ENCODE assay signal across 7 mouse cellular contexts in the genomic region with DNA sequence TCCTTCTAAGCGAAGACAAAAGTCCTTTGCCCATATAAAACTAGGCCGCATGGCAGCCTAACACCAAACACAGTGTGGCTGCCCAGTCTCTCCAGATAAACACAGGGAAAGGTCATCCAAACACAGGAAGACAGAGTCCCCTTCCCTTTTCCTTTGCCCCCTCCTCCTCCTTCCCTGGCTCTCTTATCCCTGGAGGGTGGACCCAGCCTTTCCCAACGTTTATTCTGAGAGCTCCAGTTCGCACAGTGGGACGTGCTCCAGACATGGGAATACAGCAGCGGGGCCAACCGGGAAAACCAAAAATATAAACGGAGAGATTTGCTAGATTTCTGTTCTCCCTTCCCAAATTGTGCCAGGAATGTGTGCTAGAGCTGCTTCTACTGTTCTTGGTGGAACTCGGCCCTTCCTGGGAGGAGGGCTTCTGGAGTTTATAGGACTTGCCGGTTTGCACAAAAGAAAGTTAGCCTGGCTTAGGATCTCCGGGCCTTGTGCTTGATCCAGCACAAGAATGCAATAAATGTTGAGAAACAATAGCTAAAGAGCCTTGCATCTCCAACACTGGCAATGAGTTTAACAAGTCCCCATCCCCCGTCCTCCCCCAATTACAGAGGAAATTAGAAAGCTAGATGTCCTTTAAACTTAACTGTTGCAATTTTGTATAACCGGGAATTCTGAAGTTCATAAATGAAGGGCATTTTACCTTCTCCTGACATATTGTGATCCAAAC. TPM values are rescaled to one million over a fixed set of nuclear protein-coding genes. Genes with fewer than 3 reads are reported as not detected.
DNase-seq lines count a peak whose midpoint lies in the region; ATAC-seq and TF ChIP-seq lines count a peak whose summit lies in the region.

No protein-coding gene starts in this region.

- H3K36me3 ChIP-seq in ES-E14 (ENCODE audit: control insufficient read depth, insufficient read depth, low read length, poor library complexity, severe bottlenecking) = no peaks in the 10 kb centered on the region
- H3K36me3 ChIP-seq in heart, embryonic 16.5 days (ENCODE audit: control insufficient read depth, insufficient read depth) = no peaks in the 10 kb centered on the region
- H3K36me3 ChIP-seq in stomach, embryonic 14.5 days (ENCODE audit: control insufficient read depth, insufficient read depth, low read length) = no peaks in the 10 kb centered on the region

- H3K27ac ChIP-seq in ES-E14 (ENCODE audit: insufficient read depth, low read depth, low read length, poor library complexity, severe bottlenecking) = no peak overlapping the region
- peak overlapping the region; percentile 88 for H3K27ac ChIP-seq in heart, embryonic 16.5 days (ENCODE audit: low read length)
- H3K27ac ChIP-seq in stomach, embryonic 14.5 days (ENCODE audit: low read length) = peak overlapping the region; percentile 62

- 58% methylated on average over 13 of the region's 13 CpGs for WGBS in heart, embryonic 16.5 days
- 44% methylated on average over 13 of the region's 13 CpGs for WGBS in stomach, embryonic 14.5 days

- no peak for DNase-seq in ES-E14 (ENCODE audit: low read depth, low spot score)
- peak; percentile 71 for DNase-seq in adrenal gland, postnatal 10 days
- peak; percentile 31 to 55 for DNase-seq in kidney, postnatal 4 days
- no peak for DNase-seq in cerebellum, adult 11 months
- no peak for DNase-seq in T-cell, adult 2 months (ENCODE audit: low spot score)

- 0 out of 4 replicates have a peak, but pooled peaks cover 0 to 4% of the 10 kb centered on the region in 2 experiments for H3K4me1 ChIP-seq in ES-E14 (ENCODE audit: control insufficient read depth in 2 of 2, insufficient read depth in 2 of 2, low read length in 2 of 2, poor library complexity in 1 of 2)
- 0 out of 2 replicates have a peak, but pooled peaks cover 4% of the 10 kb centered on the region for H3K4me1 ChIP-seq in heart, embryonic 16.5 days (ENCODE audit: control insufficient read depth, insufficient read depth, low read length)
- no peaks in the 10 kb centered on the region for H3K4me1 ChIP-seq in stomach, embryonic 14.5 days (ENCODE audit: control insufficient read depth, insufficient read depth, low read length)

- no peaks in the 10 kb centered on the region for H3K9me3 ChIP-seq in ES-E14 (ENCODE audit: control insufficient read depth, insufficient read depth, low read depth, low read length)
- H3K9me3 ChIP-seq in heart, embryonic 16.5 days (replicated peaks; ENCODE audit: control insufficient read depth, low read length) = no peaks in the 10 kb centered on the region
- no peaks in the 10 kb centered on the region for H3K9me3 ChIP-seq in stomach, embryonic 14.5 days (ENCODE audit: control insufficient read depth, low read depth, low read length)

- peak overlapping the region; percentile 31; the same call in 1 of the 2 replicates for H3K9ac ChIP-seq in ES-E14 (ENCODE audit: insufficient read depth, low read depth, low read length, poor library complexity, severe bottlenecking)
- 0 out of 2 replicates have a peak overlapping the region, but pooled peaks have one; percentile 18 for H3K9ac ChIP-seq in heart, embryonic 16.5 days (ENCODE audit: low read length)
- H3K9ac ChIP-seq in stomach, embryonic 14.5 days (replicated peaks; ENCODE audit: low read depth, low read length) = no peak overlapping the region

- no peak overlapping the region for H3K4me3 ChIP-seq in ES-E14 (ENCODE audit: insufficient read depth in 1 of 2, low read depth in 1 of 2, low read length in 2 of 2, poor library complexity in 1 of 2, severe bottlenecking in 1 of 2)
- no peak overlapping the region for H3K4me3 ChIP-seq in heart, embryonic 16.5 days (ENCODE audit: low read length)
- no peak overlapping the region for H3K4me3 ChIP-seq in stomach, embryonic 14.5 days (ENCODE audit: low read depth, low read length)

- H3K27me3 ChIP-seq in heart, embryonic 16.5 days (ENCODE audit: control insufficient read depth, insufficient read depth, low read length) = no peaks in the 10 kb centered on the region
- no peaks in the 10 kb centered on the region for H3K27me3 ChIP-seq in stomach, embryonic 14.5 days (ENCODE audit: control insufficient read depth, insufficient read depth, low read length)

- H3K4me2 ChIP-seq in heart, embryonic 16.5 days (ENCODE audit: low read depth, low read length) = peak overlapping the region; percentile 40; the same call in 1 of the 2 replicates
- H3K4me2 ChIP-seq in stomach, embryonic 14.5 days (replicated peaks; ENCODE audit: low read depth, low read length) = no peak overlapping the region

- in situ Hi-C loops in ES-E14 (cut with MboI; ENCODE audit: low sequenced_read_pairs in 2 of 2, unreplicated experiment in 2 of 2) = no loop called here

- peak; percentile 83 for ATAC-seq in heart, embryonic 16.5 days (replicated peaks; ENCODE audit: extremely low read depth, insufficient read depth, low FRiP score)
- no peak for ATAC-seq in stomach, embryonic 14.5 days (ENCODE audit: insufficient number of reproducible peaks, insufficient read depth, low FRiP score, low read depth)

TF ChIP-seq in ES-E14, 5 proteins besides CTCF, POLR2A, EP300 and RAD21:
- TF ChIP-seq ZC3H11A (IDR thresholded peaks at IDR 0.05; ENCODE audit: borderline replicate concordance, low read depth, low read length) = no peak
- TF ChIP-seq MAFK (IDR thresholded peaks at IDR 0.05; ENCODE audit: insufficient read depth, low read depth, low read length) = no peak
- TF ChIP-seq CHD2 (IDR thresholded peaks at IDR 0.05; ENCODE audit: low read depth, low read length) = no peak
- no peak for TF ChIP-seq ZNF384 (IDR thresholded peaks at IDR 0.05; ENCODE audit: low read depth, low read length)
- no peak for TF ChIP-seq HCFC1 (IDR thresholded peaks at IDR 0.05; ENCODE audit: borderline replicate concordance, insufficient read depth, low read length)

RNA-seq across cellular contexts. Expression of gene Arhgap29, which starts 37.7 kb away (rescaled TPM):
- 14.6 and 25.1 TPM in 2 replicates for total RNA-seq in ES-E14 (2012; rRNA removed)
- total RNA-seq in adrenal gland, postnatal 10 days (2021) = 100 to 1,000 TPM in 1 of 2 experiments, 10 to 100 TPM in 1; 90.5 to 102 TPM
- 48.3 and 48.5 TPM in 2 replicates for polyA plus RNA-seq in heart, embryonic 16.5 days (2015; fragmentation: Nextera tagmentation; extraction: Ambion mirVana)
- polyA plus RNA-seq in stomach, embryonic 14.5 days (2014; fragmentation: Nextera tagmentation; extraction: Ambion mirVana) = 59.9 and 63.4 TPM in 2 replicates

Comparison
In these comparisons a context has a peak if more than half of its experiments do, and no peak if none do; other contexts are left out.
1. DNase-seq: peak in adrenal gland, postnatal 10 days (single experiment) and kidney, postnatal 4 days (2 of 2); none in ES-E14 (single experiment), cerebellum, adult 11 months (single experiment) and T-cell, adult 2 months (single experiment).